Mouse (Mus musculus) heart, adult 2 months (tissue): ENCODE data around the gene Abcb7.

Experiments
- CTCF ChIP-seq: fragments of 200-600 bp; IDR thresholded peaks from 2 replicates; pipeline ENCODE4 v1.8.1; 2022; ENCODE audit warnings: antibody characterized with exemption, mild to moderate bottlenecking, moderate library complexity
- EP300 ChIP-seq: fragments of 200-500 bp; IDR thresholded peaks from 2 replicates; pipeline ENCODE4 v1.6.1; 2011; ENCODE audit warnings: low read depth, low read length, control low read depth; ENCODE audit not compliant: insufficient read depth
- POLR2A ChIP-seq: fragments of 200-500 bp; IDR thresholded peaks from 2 replicates; pipeline ENCODE4 v1.6.1; 2011; ENCODE audit warnings: mild to moderate bottlenecking, low read depth, low read length, control low read depth; ENCODE audit not compliant: insufficient read depth

- no peak for TF ChIP-seq CTCF
- TF ChIP-seq POLR2A = no peak
- TF ChIP-seq EP300 = no peak
Observed at GRCm38 (mm10) chrX:104402463-104402862, 11.2 kb downstream of the Abcb7 start.
